Mouse (Mus musculus) limb, embryonic 11.5 days (tissue): Measurements from ENCODE around the gene Hyal3. TPM values are rescaled to one million over a fixed set of nuclear protein-coding genes. Genes with fewer than 3 reads are reported as not detected.

Experiments
- polyA plus RNA-seq: library from polyadenylated mRNA; unstranded; fragments of >200 nt; fragmentation: Nextera tagmentation; extraction: Ambion mirVana; gene quantifications from 2 replicates; pipeline ENCODE4 v1.2.1, GENCODE M21; 2014

Gene Hyal3
- polyA plus RNA-seq, 1 experiment from 2014 or later, result 0.57 TPM

Other genes starting within 250 kb of the Hyal3 start
- 10.0 and 10.1 TPM in 2 replicates for gene Hemk1, start 242.5 kb upstream of the Hyal3 start, polyA plus RNA-seq
- 0.60 and 0.73 TPM in 2 replicates for gene 6430571L13Rik, start 240.2 kb upstream of the Hyal3 start, polyA plus RNA-seq
- 0.12 and 0.26 TPM in 2 replicates for gene Cacna2d2, start 181.2 kb upstream of the Hyal3 start, polyA plus RNA-seq
- 42.8 and 47.9 TPM in 2 replicates for gene Tmem115, start 46.9 kb upstream of the Hyal3 start, polyA plus RNA-seq
- 13.1 and 14.1 TPM in 2 replicates for gene Cyb561d2, start 38.6 kb upstream of the Hyal3 start, polyA plus RNA-seq
- gene Nprl2, start 38.6 kb upstream of the Hyal3 start, polyA plus RNA-seq, result 36.5 and 40.9 TPM in 2 replicates
- 0.79 and 0.95 TPM in 2 replicates for gene Zmynd10, start 33.5 kb upstream of the Hyal3 start, polyA plus RNA-seq
- gene Rassf1, start 29.3 kb upstream of the Hyal3 start, polyA plus RNA-seq, result 46.7 and 49.3 TPM in 2 replicates
- gene Tusc2, start 17.6 kb upstream of the Hyal3 start, polyA plus RNA-seq, result 57.3 and 60.2 TPM in 2 replicates
- 143 and 155 TPM in 2 replicates for gene Hyal2, start 12.9 kb upstream of the Hyal3 start, polyA plus RNA-seq
- 8.0 and 8.4 TPM in 2 replicates for gene Hyal1, start 3.9 kb upstream of the Hyal3 start, polyA plus RNA-seq
- 14.3 and 16.7 TPM in 2 replicates for gene Naa80, start 1.9 kb upstream of the Hyal3 start, polyA plus RNA-seq
- 47.6 and 49.0 TPM in 2 replicates for gene Ifrd2, start 6.8 kb downstream of the Hyal3 start, polyA plus RNA-seq
- gene Sema3b, start 28.4 kb downstream of the Hyal3 start, polyA plus RNA-seq, result 3.4 and 3.7 TPM in 2 replicates
- gene Gnai2, start 54.5 kb downstream of the Hyal3 start, polyA plus RNA-seq, result 336 and 358 TPM in 2 replicates
- gene Slc38a3, start 88.7 kb downstream of the Hyal3 start, polyA plus RNA-seq, result 3.4 and 4.1 TPM in 2 replicates
- gene Gnat1, start 98.9 kb downstream of the Hyal3 start, polyA plus RNA-seq, result 1.7 and 1.8 TPM in 2 replicates
- 27.4 and 32.5 TPM in 2 replicates for gene Sema3f, start 129.7 kb downstream of the Hyal3 start, polyA plus RNA-seq
- 179 and 195 TPM in 2 replicates for gene Rbm5, start 190.2 kb downstream of the Hyal3 start, polyA plus RNA-seq